Mouse (Mus musculus) spleen, adult 18-20 months (tissue): Measurements from ENCODE around the gene Bcl2l13.
"Not testable (repeated sequence)": the region's sequence is repeated elsewhere in the genome, so short reads cannot be mapped to it uniquely, and the experiment has no call there.

Source experiments
- DNase-seq, 2 experiments: peaks; one replicate each; pipeline ENCODE4 v3.0.0; 2022; ENCODE audit warnings: mixed read lengths in 2 of 2

Gene Bcl2l13

DNA sequence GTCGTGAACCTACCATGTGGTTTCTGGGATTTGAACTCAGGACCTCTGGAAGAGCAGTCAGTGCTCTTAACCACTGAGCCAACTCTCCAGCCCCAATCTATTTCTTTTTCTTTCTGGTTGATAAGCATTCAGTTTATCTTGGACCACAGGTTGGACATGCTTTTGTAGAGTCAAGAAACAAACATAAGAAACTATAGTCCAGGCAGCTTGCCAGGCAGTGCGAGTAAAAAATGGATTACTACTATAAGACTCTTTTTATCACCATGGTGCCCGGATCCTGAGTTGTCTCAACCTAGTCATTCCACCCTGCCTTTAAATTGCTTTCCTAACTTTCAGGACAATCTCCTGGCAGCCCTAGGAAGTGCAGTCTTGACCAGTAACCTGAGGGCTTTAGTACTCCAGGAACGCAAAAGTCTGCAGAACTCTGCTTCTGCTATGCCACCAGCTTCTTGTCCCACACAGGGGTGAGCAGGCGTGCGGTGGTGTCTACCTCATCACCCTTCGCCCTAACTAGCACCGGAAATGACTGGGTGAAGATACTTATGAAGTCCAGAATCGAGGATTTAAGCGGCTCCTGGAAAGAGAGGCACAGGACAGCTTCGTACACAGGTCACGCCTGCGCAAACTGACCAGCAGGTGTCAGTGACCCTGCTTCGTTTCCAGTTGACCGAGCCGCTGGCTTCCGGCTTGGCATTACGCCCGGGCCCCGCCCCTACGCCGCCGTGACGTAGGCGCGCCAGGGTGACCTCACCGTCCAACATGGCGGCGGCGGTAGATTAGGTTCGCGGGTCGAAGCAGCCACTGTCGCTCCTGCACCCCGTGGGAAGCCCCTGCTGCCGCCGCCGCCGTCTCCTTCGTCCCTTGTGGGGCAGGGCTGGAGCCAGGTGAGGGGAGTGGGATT is at the start of gene Bcl2l13:
Bcl2l13 (plus strand) TSS at position 739 of the 901 bp plus-strand sequence.
- DNase-seq: peak; percentile 89 to 98

- no peak for DNase-seq
These were observed 47.9 kb upstream of the Bcl2l13 start for GRCm38 (mm10) chr6:120788068-120788607.

- no peak for DNase-seq
These were observed 47.1 kb upstream of the Bcl2l13 start for GRCm38 (mm10) chr6:120788904-120789303.

GRCm38 (mm10) chr6:120790153-120790552 is 45.9 kb upstream of the Bcl2l13 start:
- DNase-seq: no peak

DNA sequence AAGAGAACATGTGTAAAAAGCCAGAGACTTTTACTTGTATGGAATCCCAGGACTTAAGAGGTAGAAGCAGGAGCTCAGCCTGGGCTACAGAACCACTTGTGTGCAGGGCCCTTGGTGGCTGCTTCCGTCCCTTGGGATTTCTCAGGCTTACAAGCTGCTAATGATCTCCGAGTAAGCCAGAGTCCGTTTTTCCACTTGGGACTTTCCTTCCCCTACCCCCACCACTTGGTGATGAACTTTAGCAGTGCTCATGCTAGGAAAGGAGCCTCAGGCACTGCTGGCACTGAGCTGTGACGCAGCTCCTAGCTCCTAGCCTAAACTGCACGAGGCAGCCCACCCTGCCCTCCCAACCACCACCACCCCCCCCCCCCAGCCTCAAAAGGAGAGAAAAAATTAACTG is 45.3 kb upstream of the Bcl2l13 start:
- no peak for DNase-seq

- no peak for DNase-seq
These were observed 43.1 kb upstream of the Bcl2l13 start for GRCm38 (mm10) chr6:120792947-120793346.

- DNase-seq: no peak
These were observed 40.5 kb upstream of the Bcl2l13 start for GRCm38 (mm10) chr6:120795422-120796086.

DNA sequence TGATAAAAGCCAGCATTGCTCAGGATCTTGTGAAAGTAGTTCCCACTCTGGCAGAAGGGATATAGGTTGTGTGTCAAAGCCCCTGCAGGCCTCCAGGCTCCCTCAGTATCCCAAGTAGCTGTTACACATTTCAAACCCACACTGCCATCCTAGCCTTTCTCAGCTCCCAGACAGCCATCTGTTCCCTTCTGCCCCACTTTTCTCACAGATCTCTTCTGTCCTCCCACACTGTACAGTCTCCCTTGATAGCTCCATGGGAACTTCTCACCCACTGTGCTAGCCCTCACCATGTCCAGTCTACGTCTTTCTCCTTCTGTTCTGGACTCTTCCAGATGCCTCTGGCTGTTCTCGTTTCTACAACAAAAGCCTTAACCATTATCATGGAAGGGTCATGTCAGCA is 39.9 kb upstream of the Bcl2l13 start:
- DNase-seq: no peak

DNA sequence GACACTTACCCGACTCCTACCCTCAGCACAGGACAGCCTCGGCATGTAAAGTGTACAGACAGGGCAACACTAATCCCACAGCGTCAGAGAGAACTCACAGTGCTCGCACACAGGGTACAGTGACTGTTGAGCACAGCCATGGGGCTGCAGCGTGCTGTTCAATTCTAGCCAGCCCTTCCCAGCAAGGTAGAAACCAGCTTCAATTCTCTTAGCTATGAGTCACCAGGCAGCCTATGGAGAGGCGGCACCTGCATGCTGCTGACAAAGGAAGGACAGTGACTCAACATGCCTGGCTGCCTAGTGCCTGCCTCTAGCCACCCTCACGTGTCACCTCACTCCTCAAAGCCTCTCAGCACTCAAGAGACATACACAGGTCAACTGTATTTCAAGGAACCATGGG is 38.0 kb upstream of the Bcl2l13 start:
- no peak for DNase-seq

GRCm38 (mm10) chr6:120798905-120799304 is 37.1 kb upstream of the Bcl2l13 start:
- DNase-seq: no peak

- DNase-seq: no peak
These were observed 36.4 kb upstream of the Bcl2l13 start for GRCm38 (mm10) chr6:120799581-120800041.

GRCm38 (mm10) chr6:120806999-120807737 is 28.8 kb upstream of the Bcl2l13 start:
- no peak for DNase-seq

DNA sequence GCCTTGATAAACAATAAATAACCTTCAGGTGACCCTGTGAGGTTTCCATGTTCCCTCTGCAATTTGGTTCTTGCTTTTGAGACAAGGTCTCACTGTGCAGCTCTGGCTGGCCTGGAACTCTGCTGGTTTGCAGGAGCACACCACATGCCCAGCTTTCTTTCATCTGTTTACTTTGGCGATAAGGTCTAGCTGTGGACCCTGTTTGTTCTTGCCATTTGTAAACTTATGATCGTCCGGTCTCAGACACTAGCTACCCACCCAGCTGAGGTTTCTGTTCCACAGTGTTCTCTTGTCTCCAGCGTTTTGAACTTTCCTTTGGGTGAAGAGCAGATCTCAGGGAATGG is 28.3 kb upstream of the Bcl2l13 start:
- no peak for DNase-seq

- DNase-seq: not testable (repeated sequence)
These were observed 24.0 kb upstream of the Bcl2l13 start for GRCm38 (mm10) chr6:120811999-120812398.

- DNase-seq: no peak
These were observed 16.7 kb upstream of the Bcl2l13 start for GRCm38 (mm10) chr6:120819294-120819693.

GRCm38 (mm10) chr6:120820144-120820543 is 15.9 kb upstream of the Bcl2l13 start:
- no peak for DNase-seq

GRCm38 (mm10) chr6:120820941-120821340 is 15.1 kb upstream of the Bcl2l13 start:
- no peak for DNase-seq

GRCm38 (mm10) chr6:120821715-120822114 is 14.3 kb upstream of the Bcl2l13 start:
- no peak for DNase-seq

DNA sequence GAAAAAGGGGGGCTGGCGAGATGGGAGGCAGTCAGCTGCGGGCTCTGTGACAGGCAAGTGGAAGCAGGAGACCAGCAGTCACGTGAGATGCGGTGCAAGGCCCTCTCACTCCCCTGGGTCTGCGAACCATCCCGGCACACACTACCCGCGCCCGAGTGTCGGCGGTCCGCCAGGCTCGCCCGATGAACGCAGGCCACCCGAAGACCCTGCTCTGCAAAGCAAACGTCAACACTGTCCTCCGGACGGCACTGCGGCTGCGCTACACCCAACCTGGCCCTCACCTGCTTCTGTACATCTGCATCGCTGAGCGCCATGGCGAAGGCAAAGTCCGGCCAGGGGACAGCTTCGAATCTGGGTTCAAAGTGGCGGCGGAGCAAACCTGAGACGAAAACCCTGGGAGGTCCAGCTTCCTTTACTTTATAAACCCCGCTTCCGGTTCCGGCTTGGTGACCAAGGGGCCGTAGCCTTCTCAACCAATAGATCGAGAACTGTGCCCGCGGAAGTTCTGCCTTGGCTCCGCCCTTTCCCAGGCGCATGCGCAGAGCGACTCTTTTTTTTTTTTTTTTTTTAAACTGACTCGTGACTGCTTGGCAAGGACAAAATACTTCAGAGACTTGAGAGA is 13.6 kb upstream of the Bcl2l13 start, which contains the start of gene Atp6v1e1:
Atp6v1e1 (minus strand) TSS at position 487 of the 622 bp plus-strand sequence.
- peak; percentile 83 to 88 for DNase-seq

- no peak for DNase-seq
These were observed 12.9 kb upstream of the Bcl2l13 start for GRCm38 (mm10) chr6:120822937-120823614.

DNA sequence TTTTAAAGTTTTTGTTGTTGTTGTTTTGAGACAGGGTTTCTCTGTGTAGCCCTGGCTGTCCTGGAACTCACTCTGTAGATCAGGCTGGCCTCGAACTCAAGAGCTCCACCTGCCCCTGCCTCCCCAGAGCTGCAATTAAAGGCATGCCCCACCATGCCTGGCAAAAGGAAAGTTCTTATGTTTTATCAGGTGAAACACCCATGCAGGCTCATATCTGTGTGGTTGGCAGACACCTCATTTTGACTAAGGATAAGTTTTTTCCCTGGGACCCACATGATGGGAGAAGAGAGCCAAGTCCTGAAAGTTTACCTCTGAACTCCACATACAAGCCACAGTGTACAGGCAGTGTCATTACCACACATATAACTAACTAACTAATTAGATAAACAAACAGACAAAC is 6.0 kb upstream of the Bcl2l13 start:
- DNase-seq: no peak
